Mouse (Mus musculus) forebrain, embryonic 11.5 days (tissue): ENCODE measurements around the gene Scgb2b11. TPM values are rescaled to one million over a fixed set of nuclear protein-coding genes. Genes with fewer than 3 reads are reported as not detected.
"Not testable (repeated sequence)": the region's sequence is repeated elsewhere in the genome, so short reads cannot be mapped to it uniquely, and the experiment has no call there.

Experiments used
- ATAC-seq: fragments of 200-750 bp; cut with Nextera tagmentation; replicated peaks from 2 replicates; pipeline ENCODE4 v1.8.0; 2017; ENCODE audit warnings: moderate TSS enrichment; ENCODE audit not compliant: low FRiP score
- DNase-seq: peaks from one replicate; pipeline ENCODE4 v3.0.0-alpha.2; 2017; ENCODE audit warnings: low spot score
- H3K27ac ChIP-seq: fragments of 300-500 bp; sonication (generic); 2 replicates; pipeline ENCODE4 v1.5.1; 2014; ENCODE audit warnings: low read depth, low read length
- H3K27me3 ChIP-seq: fragments of 300-500 bp; sonication (generic); 2 replicates; pipeline ENCODE4 v1.6.1; 2014; ENCODE audit warnings: mild to moderate bottlenecking, low read length, mixed read lengths; ENCODE audit not compliant: control insufficient read depth, insufficient read depth
- H3K36me3 ChIP-seq: fragments of 300-500 bp; sonication (generic); 2 replicates; pipeline ENCODE4 v1.6.1; 2014; ENCODE audit warnings: mild to moderate bottlenecking, low read length, moderate library complexity, mixed read lengths; ENCODE audit not compliant: control insufficient read depth, insufficient read depth
- H3K4me1 ChIP-seq: fragments of 300-500 bp; sonication (generic); replicated peaks from 2 replicates; pipeline ENCODE4 v1.6.1; 2014; ENCODE audit warnings: low read length, mixed read lengths; ENCODE audit not compliant: control insufficient read depth, insufficient read depth
- H3K4me2 ChIP-seq: fragments of 300-500 bp; sonication (generic); 2 replicates; pipeline ENCODE4 v1.6.1; 2014; ENCODE audit warnings: low read depth, mild to moderate bottlenecking, low read length, moderate library complexity, mixed read lengths; ENCODE audit not compliant: severe bottlenecking
- H3K4me3 ChIP-seq: fragments of 300-500 bp; sonication (generic); 2 replicates; pipeline ENCODE4 v1.5.1; 2014; ENCODE audit warnings: low read depth, low read length
- H3K9ac ChIP-seq: fragments of 300-500 bp; sonication (generic); 2 replicates; pipeline ENCODE4 v1.6.1; 2014; ENCODE audit warnings: low read length
- H3K9me3 ChIP-seq: fragments of 300-500 bp; sonication (generic); 2 replicates; pipeline ENCODE4 v1.6.1; 2016; ENCODE audit warnings: low read length, mixed read lengths; ENCODE audit not compliant: control insufficient read depth
- WGBS: fragments of 180-500 bp; shearing (Covaris S2); extraction: QIAGEN DNeasy Blood & Tissue Kit; methylation state at CpG from one replicate; pipeline ENCODE4 v1.1.7; 2014; 5-methylcytosine and 5-hydroxymethylcytosine counted together
- polyA plus RNA-seq: library from polyadenylated mRNA; unstranded; fragments of >200 nt; fragmentation: Nextera tagmentation; extraction: Ambion mirVana; gene quantifications from 2 replicates; pipeline ENCODE4 v1.2.1, GENCODE M21; 2014

The Scgb2b11 gene
- polyA plus RNA-seq: not detected in 2 replicates

- H3K27ac ChIP-seq, H3K36me3 ChIP-seq, H3K9ac ChIP-seq, H3K4me2 ChIP-seq, DNase-seq, H3K4me1 ChIP-seq, H3K27me3 ChIP-seq, H3K9me3 ChIP-seq, ATAC-seq, H3K4me3 ChIP-seq: not testable (repeated sequence)
- WGBS: 91% methylated on average over 2 of the region's 2 CpGs
These were observed at the start of gene Scgb2b11 for GRCm38 (mm10) chr7:32211045-32211444. Gene Scgb2b11, minus strand, starts transcription at chr7:32211145.

GRCm38 (mm10) chr7:32222540-32222939, 11.6 kb upstream of the Scgb2b11 start, which contains the start of gene Scgb1b11:
Gene Scgb1b11, plus strand, starts transcription at chr7:32222840.
- not testable (repeated sequence) for H3K36me3 ChIP-seq, H3K4me2 ChIP-seq, H3K27ac ChIP-seq, H3K9ac ChIP-seq, DNase-seq, H3K4me3 ChIP-seq, H3K4me1 ChIP-seq, H3K9me3 ChIP-seq, ATAC-seq, H3K27me3 ChIP-seq
- no CpG with 5 or more reads among the region's 2 CpGs for WGBS

Other genes starting within 250 kb of the Scgb2b11 start
- gene Scgb1b10, start 110.3 kb downstream of the Scgb2b11 start, polyA plus RNA-seq: not detected in 2 replicates
- not detected in 2 replicates for gene Scgb1b11, start 11.7 kb upstream of the Scgb2b11 start, polyA plus RNA-seq
- gene Scgb2b12, start 116.1 kb upstream of the Scgb2b11 start, polyA plus RNA-seq: not detected in 2 replicates
- not detected in 2 replicates for gene Scgb1b12, start 123.0 kb upstream of the Scgb2b11 start, polyA plus RNA-seq
- gene Scgb1b29, start 230.4 kb upstream of the Scgb2b11 start, polyA plus RNA-seq: not detected in 2 replicates